Mouse (Mus musculus) lung, adult 2 months (tissue): Measurements from ENCODE around the gene Efna2.

Source experiments
- CTCF ChIP-seq: fragments of 200-500 bp; IDR thresholded peaks from 2 replicates; pipeline ENCODE4 v1.5.1; 2011; ENCODE audit warnings: mild to moderate bottlenecking, low read length, control low read depth; ENCODE audit not compliant: insufficient read depth
- POLR2A ChIP-seq: fragments of 200-500 bp; IDR thresholded peaks from 2 replicates; pipeline ENCODE4 v1.6.1; 2011; ENCODE audit warnings: low read depth, mild to moderate bottlenecking, control low read depth, low read length, borderline replicate concordance; ENCODE audit errors: extremely low read depth

- TF ChIP-seq CTCF (no peak), POLR2A (no peak)
Measured at GRCm38 (mm10) chr10:80173358-80173757, 5.9 kb upstream of the Efna2 start.
